Mouse (Mus musculus): ENCODE measurements around the gene Hoxd13.

DNA sequence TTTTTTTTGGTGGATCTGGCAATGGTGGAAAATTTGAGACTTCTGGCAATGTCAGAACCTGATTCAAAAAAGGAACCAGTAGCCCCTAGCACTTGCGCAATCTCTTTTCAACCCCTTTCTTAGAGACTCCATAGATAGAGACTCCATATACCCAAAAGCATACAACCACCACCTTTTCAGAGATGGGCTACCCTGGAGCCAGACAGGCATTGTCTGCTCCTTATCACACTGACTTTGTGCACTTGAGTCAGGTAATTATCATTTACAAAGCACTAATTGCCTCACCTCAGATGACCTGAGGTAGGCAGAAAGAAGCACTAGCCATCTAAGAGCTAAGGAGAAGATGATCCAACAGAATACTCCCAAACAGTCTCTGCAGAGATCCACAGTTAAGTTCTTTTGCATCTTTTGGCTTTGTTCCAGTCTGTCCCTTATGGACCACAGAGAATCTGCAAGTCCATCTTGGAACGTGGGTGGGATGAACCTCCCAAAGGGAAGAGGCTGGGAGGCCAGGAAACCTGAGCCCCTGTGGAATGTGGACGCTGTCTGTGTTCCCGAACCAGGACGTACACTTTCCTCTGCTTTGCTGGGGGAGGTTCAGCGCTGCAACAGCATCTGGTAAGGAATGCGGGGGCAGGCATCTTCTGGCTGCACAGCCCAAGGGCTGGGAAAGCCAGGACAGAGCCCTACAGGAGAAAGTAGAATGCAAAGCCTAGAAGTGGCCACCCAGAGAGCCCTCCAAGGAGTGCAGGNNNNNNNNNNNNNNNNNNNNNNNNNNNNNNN is 20.8 kb upstream of the Hoxd13 start:
- TF ChIP-seq CTCF (IDR thresholded peaks at IDR 0.05; ENCODE audit: low read depth) (no peak), EP300 (IDR thresholded peaks at IDR 0.05; ENCODE audit: low read depth) (no peak)

Data from liver, postnatal 0 days (tissue).